Mouse (Mus musculus) heart, embryonic 13.5 days (tissue): ENCODE results near the gene Ccdc157. TPM values are rescaled to one million over a fixed set of nuclear protein-coding genes. Genes with fewer than 3 reads are reported as not detected.
"Not testable (repeated sequence)": the region's sequence is repeated elsewhere in the genome, so short reads cannot be mapped to it uniquely, and the experiment has no call there.

Source experiments
- ATAC-seq: fragments of 200-750 bp; cut with Nextera tagmentation; 2 replicates; pipeline ENCODE4 v1.8.0; 2017; ENCODE audit warnings: moderate TSS enrichment; ENCODE audit not compliant: insufficient number of reproducible peaks, low FRiP score, low TSS enrichment; ENCODE audit errors: extremely low read depth
- H3K27ac ChIP-seq: fragments of 300-500 bp; sonication (generic); replicated peaks from 2 replicates; pipeline ENCODE4 v1.5.1; 2015; ENCODE audit warnings: moderate library complexity, mild to moderate bottlenecking, inconsistent platforms
- H3K27me3 ChIP-seq: fragments of 300-500 bp; sonication (generic); replicated peaks from 2 replicates; pipeline ENCODE4 v1.6.1; 2015; ENCODE audit warnings: mild to moderate bottlenecking, inconsistent platforms
- H3K36me3 ChIP-seq: fragments of 300-500 bp; sonication (generic); 2 replicates; pipeline ENCODE4 v1.6.1; 2015; ENCODE audit warnings: mild to moderate bottlenecking, inconsistent platforms
- H3K4me1 ChIP-seq: fragments of 300-500 bp; sonication (generic); 2 replicates; pipeline ENCODE4 v1.6.1; 2015; ENCODE audit warnings: inconsistent platforms
- H3K4me2 ChIP-seq: fragments of 300-500 bp; sonication (generic); 2 replicates; pipeline ENCODE4 v1.6.1; 2015; ENCODE audit warnings: inconsistent platforms, mild to moderate bottlenecking, moderate library complexity
- H3K4me3 ChIP-seq: fragments of 300-500 bp; sonication (generic); 2 replicates; pipeline ENCODE4 v1.5.1; 2015; ENCODE audit warnings: moderate library complexity, mild to moderate bottlenecking, inconsistent platforms
- H3K9ac ChIP-seq: fragments of 300-500 bp; sonication (generic); 2 replicates; pipeline ENCODE4 v1.6.1; 2015; ENCODE audit warnings: inconsistent platforms, mild to moderate bottlenecking, moderate library complexity
- H3K9me3 ChIP-seq: fragments of 300-500 bp; sonication (generic); 2 replicates; pipeline ENCODE4 v1.6.1; 2016; ENCODE audit warnings: inconsistent platforms
- WGBS: fragments of 180-500 bp; shearing (Covaris S2); methylation state at CpG from one replicate; pipeline ENCODE4 v1.1.7; 2015; ENCODE audit warnings: mixed read lengths; 5-methylcytosine and 5-hydroxymethylcytosine counted together
- polyA plus RNA-seq: library from polyadenylated mRNA; unstranded; fragments of >200 nt; fragmentation: Nextera tagmentation; extraction: Ambion mirVana; gene quantifications from 2 replicates; pipeline ENCODE4 v1.2.1, GENCODE M21; 2015

Gene Ccdc157
- polyA plus RNA-seq, 1 experiment from 2014 or later = 3.5 TPM

- 0 out of 2 replicates have a peak, but pooled peaks cover 2% of the 10 kb centered on the region for H3K36me3 ChIP-seq
- no peak overlapping the region for H3K27ac ChIP-seq
- peaks cover 19% of the 10 kb centered on the region for H3K4me1 ChIP-seq
- H3K4me2 ChIP-seq = no peak overlapping the region
- no peak for ATAC-seq
- H3K9ac ChIP-seq = no peak overlapping the region
- WGBS = 74% methylated on average over 3 of the region's 3 CpGs
- H3K9me3 ChIP-seq = no peaks in the 10 kb centered on the region
- no peak overlapping the region for H3K4me3 ChIP-seq
- no peaks in the 10 kb centered on the region for H3K27me3 ChIP-seq
Measured at GRCm38 (mm10) chr11:4195597-4196031, 35.5 kb upstream of the Ccdc157 start.

DNA sequence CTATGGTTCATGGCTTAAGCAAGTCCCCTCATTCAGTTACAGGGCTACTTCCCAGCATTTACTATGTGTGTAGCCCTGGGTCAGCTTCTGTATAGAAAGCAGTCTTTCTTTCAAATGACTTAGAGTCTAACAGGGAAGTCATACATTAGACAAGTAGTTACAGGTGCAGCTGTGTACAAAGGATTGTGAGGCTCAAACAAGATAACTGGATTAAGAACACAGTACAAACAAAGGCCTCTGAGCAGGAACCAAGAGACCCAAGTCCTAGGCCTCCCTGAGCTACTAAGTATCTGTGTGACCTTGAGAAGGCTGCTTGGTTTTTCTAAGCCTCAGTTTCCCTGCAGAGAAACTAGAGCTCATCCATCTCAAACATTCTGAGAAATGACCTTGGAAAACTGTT lies 33.3 kb upstream of the Ccdc157 start:
- H3K9me3 ChIP-seq = no peaks in the 10 kb centered on the region
- no peak overlapping the region for H3K9ac ChIP-seq
- H3K4me1 ChIP-seq = peaks cover 24% of the 10 kb centered on the region
- no peak overlapping the region for H3K4me3 ChIP-seq
- no peaks in the 10 kb centered on the region for H3K27me3 ChIP-seq
- H3K27ac ChIP-seq = no peak overlapping the region
- no peak for ATAC-seq
- H3K4me2 ChIP-seq = no peak overlapping the region
- 0 out of 2 replicates have a peak, but pooled peaks cover 2% of the 10 kb centered on the region for H3K36me3 ChIP-seq

DNA sequence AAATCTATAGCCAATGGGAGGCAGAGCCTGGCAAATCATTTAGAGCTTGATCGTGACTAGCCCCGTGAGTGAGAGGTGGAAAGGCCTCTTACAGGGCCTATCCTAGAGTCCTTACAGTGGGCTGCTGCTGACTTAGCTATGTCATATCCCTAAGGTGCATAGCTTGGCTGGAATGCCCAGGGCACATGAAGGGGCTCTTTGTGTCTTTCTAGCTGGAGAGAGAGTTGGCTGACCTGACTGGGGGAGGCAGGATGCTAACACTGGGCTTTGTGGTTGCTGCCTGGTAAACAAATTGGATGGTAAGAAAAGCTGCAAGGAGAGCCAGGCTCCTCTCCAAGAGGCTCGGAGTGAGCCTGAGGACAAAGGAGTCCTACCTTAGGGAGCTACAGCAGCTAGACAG lies 32.7 kb upstream of the Ccdc157 start:
- Histone ChIP-seq H3K27me3 (no peaks in the 10 kb centered on the region), H3K4me3 (no peak overlapping the region), H3K4me1 (peaks cover 31% of the 10 kb centered on the region), H3K27ac (no peak overlapping the region), H3K9ac (no peak overlapping the region), H3K4me2 (no peak overlapping the region), H3K36me3 (0 out of 2 replicates have a peak, but pooled peaks cover 2% of the 10 kb centered on the region), H3K9me3 (no peaks in the 10 kb centered on the region)
- ATAC-seq = no peak
- 81% methylated on average over 3 of the region's 3 CpGs for WGBS

DNA sequence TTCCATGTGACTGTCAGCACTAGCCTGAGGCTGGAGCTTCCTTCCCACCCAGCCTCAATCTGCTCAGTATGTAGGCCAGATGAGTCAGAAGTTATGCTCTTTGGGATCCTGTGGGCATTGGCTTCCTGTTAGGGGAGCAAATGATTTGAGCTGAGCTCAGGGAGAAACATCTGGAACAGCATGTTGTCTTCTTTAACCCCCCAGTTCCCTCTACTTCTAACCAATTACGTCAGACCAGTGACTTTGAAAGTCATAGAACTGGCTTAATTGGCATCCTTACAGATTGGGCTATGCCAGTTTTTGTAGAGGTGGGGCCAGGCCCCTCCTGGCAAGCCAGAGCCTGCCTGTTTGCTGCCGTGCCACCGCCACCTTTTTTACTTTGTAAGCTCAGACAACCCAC lies 30.6 kb upstream of the Ccdc157 start:
- Histone ChIP-seq H3K4me1 (peaks cover 38% of the 10 kb centered on the region), H3K4me3 (no peak overlapping the region), H3K27ac (no peak overlapping the region), H3K36me3 (0 out of 2 replicates have a peak, but pooled peaks cover 2% of the 10 kb centered on the region), H3K9ac (no peak overlapping the region), H3K9me3 (no peaks in the 10 kb centered on the region), H3K4me2 (no peak overlapping the region), H3K27me3 (no peaks in the 10 kb centered on the region)
- no peak for ATAC-seq
- 74% methylated on average over 3 of the region's 3 CpGs for WGBS

GRCm38 (mm10) chr11:4189182-4189581 lies 29.1 kb upstream of the Ccdc157 start:
- no peak for ATAC-seq
- WGBS = 80% methylated on average over 6 of the region's 6 CpGs
- Histone ChIP-seq H3K27me3 (no peaks in the 10 kb centered on the region), H3K4me1 (peaks cover 38% of the 10 kb centered on the region), H3K9ac (no peak overlapping the region), H3K27ac (no peak overlapping the region), H3K9me3 (no peaks in the 10 kb centered on the region), H3K36me3 (0 out of 2 replicates have a peak, but pooled peaks cover 2% of the 10 kb centered on the region), H3K4me3 (no peak overlapping the region), H3K4me2 (no peak overlapping the region)

- ATAC-seq = no peak
- Histone ChIP-seq H3K4me3 (peak overlapping the region; percentile 92), H3K36me3 (peaks cover 13% of the 10 kb centered on the region), H3K27me3 (no peaks in the 10 kb centered on the region), H3K9me3 (no peaks in the 10 kb centered on the region), H3K9ac (peak overlapping the region; percentile 96), H3K27ac (no peak overlapping the region), H3K4me2 (peak overlapping the region; percentile 95), H3K4me1 (peaks cover 35% of the 10 kb centered on the region)
- WGBS = 13% methylated on average over 9 of the region's 9 CpGs
Measured at GRCm38 (mm10) chr11:4187318-4187700, 27.2 kb upstream of the Ccdc157 start.

DNA sequence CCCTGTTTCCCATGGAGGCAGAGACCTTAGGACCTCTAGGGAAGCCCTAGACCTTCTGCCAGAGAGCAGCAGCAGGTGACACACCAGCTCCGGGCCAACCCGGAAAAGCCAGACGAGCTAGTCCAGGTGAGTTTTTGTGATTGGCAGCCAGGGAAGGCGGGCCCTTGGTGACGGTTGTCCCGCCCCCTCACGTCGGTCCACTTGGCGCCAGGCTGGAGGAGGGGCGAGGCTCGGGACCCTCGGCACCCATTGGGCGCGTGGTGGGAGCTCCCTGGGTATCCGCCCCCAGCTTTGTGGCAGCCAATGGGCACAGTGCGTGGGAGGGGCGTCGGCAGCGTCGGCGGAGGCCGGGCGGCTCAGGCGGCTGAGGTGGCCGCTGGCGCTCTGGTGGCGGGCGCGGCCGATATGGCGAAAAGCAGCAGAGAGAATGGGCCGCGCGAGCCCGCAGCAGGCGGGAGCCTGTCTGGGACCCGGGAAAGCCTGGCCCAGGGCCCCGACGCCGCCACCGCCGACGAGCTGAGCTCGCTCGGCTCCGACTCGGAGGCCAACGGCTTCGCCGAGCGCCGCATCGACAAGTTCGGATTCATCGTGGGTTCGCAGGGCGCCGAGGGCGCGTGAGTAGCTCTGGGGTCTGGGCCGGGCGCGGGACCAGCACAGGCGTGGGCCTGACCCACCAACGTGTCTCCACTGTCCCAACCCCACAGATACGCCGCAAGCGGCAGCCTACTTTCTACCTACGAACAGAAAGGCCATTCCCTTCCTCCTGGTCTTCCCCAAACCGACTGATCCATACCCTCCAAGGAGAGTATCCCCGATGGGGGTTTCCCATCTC lies 26.6 kb upstream of the Ccdc157 start, which contains the start of gene Tbc1d10a:
Gene Tbc1d10a, plus strand, starts transcription at position 304 of the 832 bp plus-strand sequence.
- H3K9me3 ChIP-seq = no peaks in the 10 kb centered on the region
- peaks cover 29% of the 10 kb centered on the region for H3K4me1 ChIP-seq
- peak within 1 kb of the TSS; percentile 92 for H3K4me3 ChIP-seq
- WGBS = under 1% methylated on average over 70 of the region's 71 CpGs
- no peaks in the 10 kb centered on the region for H3K27me3 ChIP-seq
- H3K27ac ChIP-seq = peak within 1 kb of the TSS; percentile 34; the same call in 1 of the 2 replicates
- peak within 1 kb of the TSS; percentile 95 for H3K4me2 ChIP-seq
- peak; percentile 99 for ATAC-seq
- H3K9ac ChIP-seq = peak within 1 kb of the TSS; percentile 96
- H3K36me3 ChIP-seq = peaks cover 17% of the 10 kb centered on the region

DNA sequence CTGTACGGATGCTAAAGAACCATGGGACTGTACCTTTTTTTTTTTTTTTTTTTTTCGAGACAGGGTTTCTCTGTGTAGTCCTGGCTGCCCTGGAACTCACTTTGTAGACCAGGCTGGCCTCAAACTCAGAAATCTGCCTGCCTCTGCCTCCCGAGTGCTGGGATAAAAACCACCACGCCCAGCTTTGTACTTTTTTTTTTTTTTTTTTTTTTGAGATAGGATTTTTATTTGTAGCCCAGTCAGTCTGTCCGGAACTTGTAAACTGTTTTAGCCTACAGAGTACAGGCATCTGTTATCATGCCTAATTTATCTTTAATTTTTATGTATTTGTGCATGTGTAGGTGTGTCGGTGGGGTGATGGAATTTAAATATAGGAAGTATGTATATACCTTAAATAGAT lies 25.4 kb upstream of the Ccdc157 start:
- H3K4me3 ChIP-seq, H3K27me3 ChIP-seq, H3K27ac ChIP-seq, H3K4me2 ChIP-seq, H3K9me3 ChIP-seq, ATAC-seq, H3K9ac ChIP-seq: not testable (repeated sequence)
- Histone ChIP-seq H3K36me3 (peaks cover 30% of the 10 kb centered on the region), H3K4me1 (peaks cover 21% of the 10 kb centered on the region)
- WGBS = 79% methylated on average over 6 of the region's 6 CpGs

DNA sequence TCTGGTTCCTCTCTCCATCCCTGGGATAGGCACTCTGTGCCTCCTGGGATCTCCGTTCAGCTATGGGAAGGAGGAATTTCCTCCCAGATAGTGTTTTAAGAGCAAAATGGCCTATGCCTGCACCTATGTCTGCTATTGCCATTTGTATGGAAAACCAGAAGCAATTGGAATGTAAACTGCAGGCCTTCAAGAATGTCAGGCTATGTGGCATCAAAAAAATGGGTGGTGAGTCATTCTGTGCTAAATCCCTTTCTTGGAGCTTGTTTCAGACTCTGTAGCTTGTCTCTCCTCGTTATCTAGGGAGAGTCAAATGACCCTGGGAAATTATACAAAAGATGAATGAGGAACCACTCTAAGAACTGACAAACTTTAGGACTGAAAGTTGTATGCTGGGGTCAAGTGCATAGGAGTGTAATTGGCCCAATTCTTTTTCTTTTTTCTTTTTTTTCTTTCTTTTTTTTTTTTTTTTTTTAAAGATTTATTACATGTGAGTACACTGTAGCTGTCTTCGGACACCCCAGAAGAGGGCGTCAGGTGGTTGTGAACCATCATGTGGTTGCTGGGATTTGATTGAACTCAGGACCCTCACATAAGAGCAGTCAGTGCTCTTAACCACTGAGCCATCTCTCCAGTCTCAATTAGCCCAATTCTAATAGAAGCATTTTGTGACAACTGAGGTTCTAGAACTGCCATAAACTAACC lies 24.3 kb upstream of the Ccdc157 start:
- no peak overlapping the region for H3K27ac ChIP-seq
- no peak for ATAC-seq
- 58% methylated on average over 4 of the region's 4 CpGs for WGBS

DNA sequence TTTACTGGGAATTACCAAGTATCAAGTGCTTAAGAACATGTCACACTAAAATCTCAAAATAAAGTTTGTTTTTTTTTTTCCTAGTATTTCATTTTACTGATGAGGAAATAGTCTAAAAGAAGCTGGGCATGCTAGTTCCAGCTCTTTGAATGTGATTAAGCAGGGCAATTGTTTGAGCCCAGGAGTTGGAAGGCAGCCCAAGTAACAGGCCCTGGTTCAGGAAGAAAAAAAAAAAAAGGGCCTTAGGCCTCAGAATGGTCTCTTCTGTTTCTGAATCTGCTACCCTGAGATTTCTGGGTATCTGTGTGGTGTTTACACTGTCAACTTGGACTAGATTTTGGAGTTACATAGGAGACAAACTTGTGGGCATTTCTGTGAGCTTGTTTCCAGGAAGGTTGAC lies 23.4 kb upstream of the Ccdc157 start:
- Histone ChIP-seq H3K27ac (no peak overlapping the region), H3K4me2 (no peak overlapping the region), H3K27me3 (no peaks in the 10 kb centered on the region), H3K36me3 (peaks cover 49% of the 10 kb centered on the region), H3K4me3 (no peak overlapping the region), H3K9me3 (no peaks in the 10 kb centered on the region), H3K4me1 (peaks cover 18% of the 10 kb centered on the region), H3K9ac (no peak overlapping the region)
- ATAC-seq = no peak

More for the DNA sequence above, 24.3 kb upstream of the Ccdc157 start:
- Histone ChIP-seq H3K36me3 (peaks cover 40% of the 10 kb centered on the region), H3K9ac (no peak overlapping the region), H3K9me3 (no peaks in the 10 kb centered on the region), H3K4me2 (no peak overlapping the region), H3K4me3 (no peak overlapping the region), H3K27me3 (no peaks in the 10 kb centered on the region), H3K4me1 (peaks cover 18% of the 10 kb centered on the region)

DNA sequence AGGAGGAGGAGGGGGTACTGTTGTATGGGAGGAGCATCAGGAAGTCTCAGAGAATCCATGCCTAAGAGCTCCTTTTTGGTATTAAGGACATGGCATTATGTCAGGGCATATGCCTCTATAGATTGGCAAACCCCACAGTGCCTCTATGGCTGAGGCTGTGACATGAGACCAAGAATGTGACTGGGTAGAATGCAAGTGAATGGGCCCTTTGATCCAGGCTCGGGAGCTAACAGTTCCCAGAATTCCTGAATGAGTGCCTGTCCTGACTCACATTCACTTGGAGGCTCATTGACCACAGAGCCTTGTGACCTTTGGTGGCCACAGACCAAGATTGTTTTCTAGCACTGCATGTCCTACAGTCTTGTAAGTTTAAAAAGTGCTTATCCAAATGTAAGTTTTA lies 22.0 kb upstream of the Ccdc157 start:
- H3K27ac ChIP-seq = no peak overlapping the region
- no peak overlapping the region for H3K4me3 ChIP-seq
- WGBS = 12% methylated on average over 1 of the region's 1 CpGs
- peaks cover 14% of the 10 kb centered on the region for H3K4me1 ChIP-seq
- H3K4me2 ChIP-seq = no peak overlapping the region
- no peak overlapping the region for H3K9ac ChIP-seq
- no peaks in the 10 kb centered on the region for H3K27me3 ChIP-seq
- H3K9me3 ChIP-seq = no peaks in the 10 kb centered on the region
- H3K36me3 ChIP-seq = peaks cover 64% of the 10 kb centered on the region
- ATAC-seq = no peak
